Mouse (Mus musculus) liver, postnatal 0 days (tissue): ENCODE results near the gene Disp1.

Experiments
- CTCF ChIP-seq: sonication (generic); IDR thresholded peaks from 2 replicates; pipeline ENCODE4 v1.5.1; 2016; ENCODE audit warnings: antibody characterized with exemption, low read depth
- EP300 ChIP-seq: IDR thresholded peaks from 2 replicates; pipeline ENCODE4 v1.6.1; 2016; ENCODE audit warnings: antibody characterized with exemption, low read depth, mild to moderate bottlenecking

DNA sequence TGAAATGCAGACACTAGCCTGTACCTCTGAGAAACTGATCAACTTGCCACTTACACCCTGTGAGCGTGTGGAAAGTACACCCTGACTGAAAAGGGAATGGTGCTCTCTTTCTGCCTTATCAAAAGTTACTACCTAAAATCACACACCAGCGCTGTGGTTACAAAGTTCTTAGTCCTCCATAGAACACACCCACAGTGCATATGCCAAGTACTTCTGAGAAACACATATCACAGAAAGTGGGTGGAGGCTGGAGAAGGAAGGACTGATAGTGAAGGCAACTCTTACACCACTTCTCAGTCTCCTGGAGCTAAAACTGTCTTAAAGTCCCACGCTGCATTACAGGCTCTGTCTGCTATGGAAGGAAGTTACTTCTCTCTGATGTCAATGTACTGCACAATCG, 86.9 kb downstream of the Disp1 start:
- no peak for TF ChIP-seq EP300
- no peak for TF ChIP-seq CTCF
